In the genomic region with DNA sequence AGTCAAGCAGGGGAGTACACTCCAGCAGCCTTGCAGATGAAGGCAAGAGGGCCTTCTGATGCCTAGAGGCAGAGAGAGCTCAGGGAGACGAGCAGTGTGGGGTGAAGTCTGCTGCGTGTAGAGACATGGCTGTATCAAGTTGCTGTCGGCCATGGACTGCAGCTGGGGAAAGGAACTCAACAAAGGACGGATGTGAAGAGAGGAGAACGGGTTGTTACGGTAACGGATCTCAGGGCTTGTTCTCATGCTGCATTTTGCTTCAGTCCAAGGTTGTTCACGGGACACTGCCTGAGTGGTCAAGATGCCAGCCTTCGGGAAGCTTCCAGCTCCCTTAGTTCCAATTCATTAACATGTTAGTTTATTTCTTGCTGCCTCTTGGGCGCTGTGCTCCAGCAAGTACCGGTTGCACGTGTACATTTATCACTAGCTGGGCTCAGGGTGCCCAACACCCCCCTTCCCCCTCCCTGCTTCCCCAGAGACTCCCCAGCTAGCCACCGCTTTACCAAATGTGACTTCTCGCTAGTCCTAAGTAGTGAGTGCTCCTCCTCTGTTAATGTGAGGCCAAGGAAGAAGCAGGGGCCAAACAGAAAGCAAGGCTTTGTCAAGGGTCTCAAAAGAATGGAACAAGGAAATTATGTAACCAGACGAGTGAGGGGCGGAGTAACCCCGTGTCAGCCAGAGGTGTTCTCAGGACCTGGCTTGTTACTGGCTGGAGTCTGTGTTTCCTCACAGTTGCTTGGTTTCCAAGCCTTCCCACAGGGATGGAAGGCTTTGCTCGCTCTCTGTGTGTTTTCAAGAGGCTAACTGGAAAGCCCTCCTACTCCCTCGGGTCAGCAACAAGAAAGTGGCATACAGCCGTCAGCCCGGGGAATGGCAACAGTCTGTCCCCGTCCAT, we compare ENCODE assay signal across 9 mouse cellular contexts.
A peak's percentile ranks its signal among the peaks of the same experiment; 100 is the strongest.
DNase-seq lines count a peak whose midpoint lies in the region; ATAC-seq lines count a peak whose summit lies in the region.
"Had no signal": no experiment of that assay in that cellular context is flagged by ENCODE, and none has a peak within 500 bp of the region (broad histone marks: within the 10 kb centered on the region; RNA-seq: fewer than 3 reads in every experiment).

No protein-coding gene starts in this region.

- 0 out of 2 replicates have a peak, but pooled peaks have one; percentile 9 for ATAC-seq in heart, embryonic 12.5 days (ENCODE audit: insufficient number of reproducible peaks, low FRiP score)
- no peak for ATAC-seq in heart, embryonic 11.5 days (replicated peaks; ENCODE audit: insufficient number of reproducible peaks, low FRiP score, low TSS enrichment)
- no peak; the same call in 1 of the 2 replicates for ATAC-seq in heart, embryonic 16.5 days (replicated peaks; ENCODE audit: extremely low read depth, insufficient read depth, low FRiP score)
- peak; percentile 46; the same call in 1 of the 2 replicates for ATAC-seq in megakaryocyte, adult 5-6 weeks (ENCODE audit: poor library complexity, severe bottlenecking)
- no peak for ATAC-seq in monocyte, adult 5-6 weeks (replicated peaks; ENCODE audit: insufficient number of reproducible peaks, low FRiP score, low TSS enrichment, poor library complexity, severe bottlenecking)
- no peak for ATAC-seq in inflammation-experienced regulatory T-cells, adult 6 months

- H3K4me2 ChIP-seq in heart, embryonic 12.5 days, result peak overlapping the region; percentile 20; the same call in 1 of the 2 replicates
- no peak overlapping the region for H3K4me2 ChIP-seq in heart, embryonic 11.5 days
- H3K4me2 ChIP-seq in heart, embryonic 16.5 days (ENCODE audit: low read depth, low read length), result peak overlapping the region; percentile 47

- H3K4me1 ChIP-seq in heart, embryonic 12.5 days (replicated peaks), result peaks cover 13% of the 10 kb centered on the region; the same call in 1 of the 2 replicates
- H3K4me1 ChIP-seq in heart, embryonic 11.5 days (ENCODE audit: control insufficient read depth, insufficient read depth, low read length), result no peaks in the 10 kb centered on the region
- H3K4me1 ChIP-seq in brown adipose tissue, adult 24 weeks (ENCODE audit: control insufficient read depth, insufficient read depth, insufficient read length, low read length), result peaks cover 33% of the 10 kb centered on the region
- H3K4me1 ChIP-seq in heart, embryonic 16.5 days (ENCODE audit: control insufficient read depth, insufficient read depth, low read length), result peaks cover 4% of the 10 kb centered on the region; the same call in 1 of the 2 replicates

- H3K9me3 ChIP-seq in heart, embryonic 12.5 days (replicated peaks), result no peaks in the 10 kb centered on the region
- no peaks in the 10 kb centered on the region for H3K9me3 ChIP-seq in heart, embryonic 11.5 days (replicated peaks; ENCODE audit: control insufficient read depth, low read length)
- no peaks in the 10 kb centered on the region for H3K9me3 ChIP-seq in heart, embryonic 16.5 days (replicated peaks; ENCODE audit: control insufficient read depth, low read length)
- H3K9me3 ChIP-seq: G1E had no signal

- DNase-seq in gastrocnemius, adult 8-10 months (ENCODE audit: low spot score in 2 of 2), result no peak

- H3K27me3 ChIP-seq in heart, embryonic 12.5 days (replicated peaks), result no peaks in the 10 kb centered on the region
- H3K27me3 ChIP-seq in heart, embryonic 11.5 days (ENCODE audit: control insufficient read depth, insufficient read depth, low read length), result no peaks in the 10 kb centered on the region; the same call in 1 of the 2 replicates
- H3K27me3 ChIP-seq in heart, embryonic 16.5 days (ENCODE audit: control insufficient read depth, insufficient read depth, low read length), result no peaks in the 10 kb centered on the region

- no peak overlapping the region for H3K4me3 ChIP-seq in heart, embryonic 12.5 days
- H3K4me3 ChIP-seq in heart, embryonic 11.5 days (ENCODE audit: low read depth, low read length), result no peak overlapping the region
- peak overlapping the region; percentile 49 for H3K4me3 ChIP-seq in brown adipose tissue, adult 24 weeks (ENCODE audit: insufficient read depth, low read depth, low read length)
- H3K4me3 ChIP-seq in heart, embryonic 16.5 days (ENCODE audit: low read length), result peak overlapping the region; percentile 9

- no peak overlapping the region for H3K9ac ChIP-seq in heart, embryonic 12.5 days
- no peak overlapping the region for H3K9ac ChIP-seq in heart, embryonic 11.5 days (ENCODE audit: low read depth, low read length)
- no peak overlapping the region for H3K9ac ChIP-seq in heart, embryonic 16.5 days (ENCODE audit: low read length)

- no peaks in the 10 kb centered on the region for H3K36me3 ChIP-seq in heart, embryonic 12.5 days
- H3K36me3 ChIP-seq in heart, embryonic 11.5 days (ENCODE audit: control insufficient read depth, insufficient read depth, low read length), result no peaks in the 10 kb centered on the region
- H3K36me3 ChIP-seq in heart, embryonic 16.5 days (ENCODE audit: control insufficient read depth, insufficient read depth), result no peaks in the 10 kb centered on the region
- H3K36me3 ChIP-seq: G1E had no signal

- no peak overlapping the region for H3K27ac ChIP-seq in heart, embryonic 12.5 days (ENCODE audit: poor library complexity, severe bottlenecking)
- no peak overlapping the region for H3K27ac ChIP-seq in heart, embryonic 11.5 days (ENCODE audit: low read depth, low read length)
- H3K27ac ChIP-seq in brown adipose tissue, adult 24 weeks (replicated peaks; ENCODE audit: low read depth, low read length), result peak overlapping the region; percentile 78
- no peak overlapping the region for H3K27ac ChIP-seq in heart, embryonic 16.5 days (ENCODE audit: low read length)

- WGBS in heart, embryonic 12.5 days, result 54% methylated on average over 22 of the region's 22 CpGs
- 53% methylated on average over 22 of the region's 22 CpGs for WGBS in heart, embryonic 11.5 days (ENCODE audit: insufficient replicate concordance)
- WGBS in heart, embryonic 16.5 days, result 44% methylated on average over 22 of the region's 22 CpGs

Comparison
In these comparisons a context has a peak if more than half of its experiments do, and no peak if none do; other contexts are left out.
1. ATAC-seq: peak in heart, embryonic 12.5 days (single experiment) and megakaryocyte, adult 5-6 weeks (single experiment); none in heart, embryonic 11.5 days (single experiment), heart, embryonic 16.5 days (single experiment), monocyte, adult 5-6 weeks (single experiment) and inflammation-experienced regulatory T-cells, adult 6 months (single experiment).
2. H3K4me3 ChIP-seq: peak in brown adipose tissue, adult 24 weeks (single experiment) and heart, embryonic 16.5 days (single experiment); none in heart, embryonic 12.5 days (single experiment) and heart, embryonic 11.5 days (single experiment).